Mouse (Mus musculus) hindbrain, embryonic 13.5 days (tissue): ENCODE results near the gene Usp31. TPM values are rescaled to one million over a fixed set of nuclear protein-coding genes. Genes with fewer than 3 reads are reported as not detected.

ENCODE experiments used
- polyA plus RNA-seq: library from polyadenylated mRNA; unstranded; fragments of >200 nt; fragmentation: Nextera tagmentation; extraction: Ambion mirVana; gene quantifications from 2 replicates; pipeline ENCODE4 v1.2.1, GENCODE M21; 2015

The Usp31 gene
- polyA plus RNA-seq, 1 experiment from 2014 or later, result 3.2 TPM

Other genes starting within 250 kb of the Usp31 start
- not detected in 2 replicates for gene Scnn1g, start 27.2 kb upstream of the Usp31 start, polyA plus RNA-seq
- 0.17 TPM in 1 of 2 replicates, not detected in the other for gene Scnn1b, start 157.8 kb upstream of the Usp31 start, polyA plus RNA-seq